Mouse (Mus musculus) central nervous system, embryonic 14 days (tissue): ENCODE measurements around the gene Olfr393. TPM values are rescaled to one million over a fixed set of nuclear protein-coding genes. Genes with fewer than 3 reads are reported as not detected.

Source experiments
- polyA plus RNA-seq: library from polyadenylated mRNA; depleted of rRNA; stranded (reverse); fragments of >200 nt; gene quantifications from 2 replicates; pipeline ENCODE4 v1.2.3, GENCODE M21; 2012; rRNA removed

Olfr393 gene
- not detected in 2 replicates for polyA plus RNA-seq

DNA sequence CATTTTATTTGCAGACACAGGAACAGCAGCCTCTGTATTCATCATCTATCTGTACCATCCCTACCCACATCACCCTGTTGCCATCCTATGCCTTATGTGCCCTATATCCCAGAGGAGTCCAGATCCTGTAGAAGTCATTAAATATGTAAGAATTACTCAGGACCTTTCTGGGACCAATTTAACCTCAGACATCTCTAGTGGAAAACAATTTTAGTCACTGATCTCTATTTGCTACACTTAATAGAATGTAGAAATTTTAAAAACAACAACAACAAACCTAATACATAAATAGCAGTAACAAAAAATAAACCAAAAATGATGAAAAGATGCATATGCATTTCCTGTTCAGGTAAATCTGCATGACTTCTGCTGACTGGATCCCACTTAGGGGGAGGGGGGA, at the start of gene Olfr393:
Gene Olfr393 (minus strand): TSS at position 101 of the 400 bp plus-strand sequence.

DNA sequence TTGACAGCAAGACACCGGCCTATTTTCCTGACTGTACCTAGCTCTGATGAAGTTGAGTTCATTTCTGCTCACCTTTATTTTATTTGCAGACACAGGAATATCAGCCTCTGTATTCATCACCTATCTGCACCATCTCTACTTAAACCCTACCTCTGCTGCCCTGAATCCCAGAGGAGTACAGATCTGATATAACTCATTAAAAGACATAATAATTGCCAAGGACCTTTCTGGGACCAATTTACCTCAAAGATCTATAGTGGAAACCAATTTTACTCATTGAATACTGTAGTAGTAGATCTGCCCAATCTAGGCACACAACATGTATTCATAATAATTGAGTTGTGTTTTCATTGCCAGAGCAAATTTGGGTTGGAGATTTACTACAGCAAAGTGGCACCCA, 39.4 kb upstream of the Olfr393 start, which contains the start of gene Olfr394:
Gene Olfr394 (minus strand): TSS at position 101 of the 400 bp plus-strand sequence.

GRCm38 (mm10) chr11:73816949-73817348, 34.3 kb downstream of the Olfr393 start, which contains the start of gene Olfr392:
Gene Olfr392, minus strand, starts transcription at chr11:73817049.

DNA sequence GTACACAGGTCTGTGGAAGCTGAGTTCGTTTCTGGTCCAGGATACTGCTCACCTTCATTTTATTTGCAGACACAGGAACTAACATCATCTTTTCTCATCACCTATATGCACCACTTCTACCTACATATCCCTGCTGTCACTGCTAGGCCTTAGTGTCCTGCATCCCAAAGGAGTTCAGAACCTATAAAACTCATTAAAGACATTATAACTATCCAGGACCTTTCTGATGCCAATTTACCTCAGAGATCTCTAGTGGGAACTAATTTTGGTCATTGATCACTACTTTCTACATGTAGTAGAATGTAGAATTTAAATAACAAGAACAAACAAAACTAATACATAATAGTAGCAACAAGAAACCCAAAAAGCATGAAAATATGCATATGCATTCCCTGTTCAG, 48.3 kb downstream of the Olfr393 start, which contains the start of gene Olfr391-ps:
Gene Olfr391-ps (minus strand): TSS at position 101 of the 400 bp plus-strand sequence.

Other genes with a start within 250 kb of the Olfr393 start
- not detected in 2 replicates for gene Zfp735, start 162.7 kb downstream of the Olfr393 start, polyA plus RNA-seq
- not detected in 2 replicates for gene Olfr389, start 70.7 kb downstream of the Olfr393 start, polyA plus RNA-seq
- not detected in 2 replicates for gene Olfr390, start 68.5 kb downstream of the Olfr393 start, polyA plus RNA-seq
- gene Olfr391-ps, start 48.4 kb downstream of the Olfr393 start, polyA plus RNA-seq = not detected in 2 replicates
- gene Olfr392, start 34.4 kb downstream of the Olfr393 start, polyA plus RNA-seq = not detected in 2 replicates
- gene Olfr394, start 39.3 kb upstream of the Olfr393 start, polyA plus RNA-seq = not detected in 2 replicates
- gene Olfr395, start 57.8 kb upstream of the Olfr393 start, polyA plus RNA-seq = not detected in 2 replicates
- not detected in 2 replicates for gene Olfr23, start 85.2 kb upstream of the Olfr393 start, polyA plus RNA-seq
- not detected in 2 replicates for gene Olfr397, start 109.4 kb upstream of the Olfr393 start, polyA plus RNA-seq
- gene Olfr398, start 139.0 kb upstream of the Olfr393 start, polyA plus RNA-seq = not detected in 2 replicates
- not detected in 2 replicates for gene Olfr139, start 205.1 kb upstream of the Olfr393 start, polyA plus RNA-seq
- gene Olfr399, start 205.2 kb upstream of the Olfr393 start, polyA plus RNA-seq = not detected in 2 replicates
- gene Zfp616, start 218.5 kb upstream of the Olfr393 start, polyA plus RNA-seq = not detected in 2 replicates